Mouse (Mus musculus) intestine, embryonic 16.5 days (tissue): Measurements from ENCODE around the gene Adssl1. TPM values are rescaled to one million over a fixed set of nuclear protein-coding genes. Genes with fewer than 3 reads are reported as not detected.

ENCODE experiments used
- ATAC-seq: fragments of 200-750 bp; cut with Nextera tagmentation; 2 replicates; pipeline ENCODE4 v1.8.0; 2017; ENCODE audit warnings: moderate TSS enrichment, moderate library complexity
- H3K27ac ChIP-seq: fragments of 300-500 bp; sonication (generic); 2 replicates; pipeline ENCODE4 v1.5.1; 2014; ENCODE audit warnings: mild to moderate bottlenecking, low read length
- H3K27me3 ChIP-seq: fragments of 300-500 bp; sonication (generic); replicated peaks from 2 replicates; pipeline ENCODE4 v1.6.1; 2014; ENCODE audit warnings: low read length, control low read depth, mixed read lengths; ENCODE audit not compliant: control insufficient read depth, insufficient read depth
- H3K36me3 ChIP-seq: fragments of 300-500 bp; sonication (generic); 2 replicates; pipeline ENCODE4 v1.6.1; 2014; ENCODE audit warnings: low read length, control low read depth; ENCODE audit not compliant: control insufficient read depth, insufficient read depth
- H3K4me1 ChIP-seq: fragments of 300-500 bp; sonication (generic); 2 replicates; pipeline ENCODE4 v1.6.1; 2014; ENCODE audit warnings: low read length, control low read depth, mixed read lengths; ENCODE audit not compliant: control insufficient read depth, insufficient read depth
- H3K4me2 ChIP-seq: fragments of 300-500 bp; sonication (generic); 2 replicates; pipeline ENCODE4 v1.6.1; 2014; ENCODE audit warnings: low read depth, low read length, control low read depth
- H3K4me3 ChIP-seq: fragments of 300-500 bp; sonication (generic); 2 replicates; pipeline ENCODE4 v1.5.1; 2014; ENCODE audit warnings: mild to moderate bottlenecking, low read length
- H3K9ac ChIP-seq: fragments of 300-500 bp; sonication (generic); 2 replicates; pipeline ENCODE4 v1.6.1; 2014; ENCODE audit warnings: low read depth, low read length
- H3K9me3 ChIP-seq: fragments of 300-500 bp; sonication (generic); 2 replicates; pipeline ENCODE4 v1.6.1; 2016; ENCODE audit warnings: low read length, control low read depth; ENCODE audit not compliant: control insufficient read depth
- WGBS: fragments of 180-500 bp; shearing (Covaris S2); extraction: QIAGEN DNeasy Blood & Tissue Kit; methylation state at CpG from one replicate; pipeline ENCODE4 v1.1.7; 2014; 5-methylcytosine and 5-hydroxymethylcytosine counted together
- polyA plus RNA-seq: library from polyadenylated mRNA; unstranded; fragments of >200 nt; fragmentation: Nextera tagmentation; extraction: Ambion mirVana; gene quantifications from 2 replicates; pipeline ENCODE4 v1.2.1, GENCODE M21; 2015

Gene Adssl1
- polyA plus RNA-seq, 1 experiment from 2014 or later = 2.7 TPM

DNA sequence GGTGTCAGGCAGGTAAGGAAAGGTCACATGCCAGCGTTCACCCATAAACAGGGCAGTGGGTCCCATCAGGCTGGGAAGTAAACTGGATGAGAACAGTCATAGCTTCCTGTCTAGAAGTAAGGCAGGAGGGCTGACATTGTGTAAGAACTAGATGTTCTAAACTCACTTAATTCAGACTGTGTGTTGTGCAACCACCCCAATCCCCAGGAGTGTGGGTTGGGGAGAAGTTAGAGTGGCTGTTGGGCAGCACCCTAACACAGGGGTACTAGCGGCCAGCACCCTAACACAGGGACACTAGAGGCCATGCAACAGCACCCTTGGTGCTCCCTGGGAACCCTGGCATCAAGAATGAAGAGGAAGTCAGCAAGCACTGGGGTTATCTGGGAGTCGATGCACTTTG lies 38.7 kb upstream of the Adssl1 start:
- H3K4me3 ChIP-seq = no peak overlapping the region
- no peak overlapping the region for H3K9ac ChIP-seq
- H3K27ac ChIP-seq = no peak overlapping the region
- no peaks in the 10 kb centered on the region for H3K27me3 ChIP-seq
- no peak for ATAC-seq
- no peak overlapping the region for H3K4me2 ChIP-seq
- no peaks in the 10 kb centered on the region for H3K36me3 ChIP-seq
- peaks cover 51% of the 10 kb centered on the region for H3K4me1 ChIP-seq
- H3K9me3 ChIP-seq = no peaks in the 10 kb centered on the region
- WGBS = 80% methylated on average over 3 of the region's 3 CpGs

DNA sequence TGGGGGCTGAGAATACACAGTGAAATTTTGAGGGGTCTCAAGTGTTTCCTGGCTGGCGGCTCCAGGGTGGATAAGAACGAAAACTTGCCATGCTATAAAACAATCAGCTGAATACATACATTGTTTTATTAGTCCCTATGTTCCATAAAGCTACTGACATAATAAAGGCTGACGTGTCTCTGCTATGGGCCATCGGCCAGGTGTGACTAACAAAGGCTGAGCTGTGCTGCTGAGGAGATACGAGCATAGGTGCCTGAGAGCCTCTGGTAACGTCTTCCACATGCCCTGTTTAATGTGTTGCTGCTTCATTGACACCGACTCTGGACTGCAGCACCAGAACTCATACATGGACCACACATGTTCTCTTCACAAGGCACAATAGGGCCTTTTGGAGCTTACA lies 34.9 kb upstream of the Adssl1 start:
- peaks cover 42% of the 10 kb centered on the region for H3K4me1 ChIP-seq
- H3K27me3 ChIP-seq = no peaks in the 10 kb centered on the region
- 52% methylated on average over 7 of the region's 7 CpGs for WGBS
- ATAC-seq = peak; percentile 54
- no peak overlapping the region for H3K4me3 ChIP-seq
- no peak overlapping the region for H3K4me2 ChIP-seq
- H3K27ac ChIP-seq = peak overlapping the region; percentile 3; the same call in 1 of the 2 replicates
- H3K9ac ChIP-seq = no peak overlapping the region
- no peaks in the 10 kb centered on the region for H3K9me3 ChIP-seq
- no peaks in the 10 kb centered on the region for H3K36me3 ChIP-seq

DNA sequence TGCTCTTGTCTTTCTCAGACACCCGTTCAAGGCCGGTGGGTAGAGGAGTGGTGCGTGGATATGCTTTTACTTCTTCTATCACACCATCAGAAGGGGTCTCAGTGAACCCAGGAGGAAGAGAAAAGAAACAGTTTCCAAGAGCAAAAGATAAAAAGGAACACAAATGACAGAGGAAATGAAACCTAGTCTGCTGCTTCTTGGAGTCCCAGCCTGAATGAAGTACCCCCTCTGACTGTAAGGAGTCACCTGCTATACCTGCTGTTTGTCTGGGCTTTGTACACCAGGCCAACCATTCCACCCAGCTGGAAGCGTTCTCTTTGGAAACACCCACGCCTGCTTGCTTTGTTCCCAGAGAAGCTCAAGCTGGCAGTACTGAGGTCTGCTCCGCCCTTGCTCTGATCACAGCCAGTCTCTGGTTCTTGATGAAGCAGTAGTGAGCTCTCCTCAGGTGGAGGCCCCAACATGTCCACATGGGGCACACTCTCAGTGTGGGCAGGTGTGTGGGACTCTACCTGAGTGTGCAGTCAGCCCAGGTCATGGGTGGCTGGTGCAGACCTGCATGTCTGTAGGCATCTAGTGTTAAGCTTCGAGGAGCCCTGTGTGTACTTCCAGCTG lies 33.8 kb upstream of the Adssl1 start:
- no peaks in the 10 kb centered on the region for H3K27me3 ChIP-seq
- no peaks in the 10 kb centered on the region for H3K36me3 ChIP-seq
- H3K9me3 ChIP-seq = no peaks in the 10 kb centered on the region
- no peak overlapping the region for H3K9ac ChIP-seq
- no peak overlapping the region for H3K4me2 ChIP-seq
- no peak overlapping the region for H3K27ac ChIP-seq
- peak; percentile 8; the same call in 1 of the 2 replicates for ATAC-seq
- H3K4me3 ChIP-seq = no peak overlapping the region
- H3K4me1 ChIP-seq = peaks cover 41% of the 10 kb centered on the region
- WGBS = 78% methylated on average over 7 of the region's 7 CpGs

DNA sequence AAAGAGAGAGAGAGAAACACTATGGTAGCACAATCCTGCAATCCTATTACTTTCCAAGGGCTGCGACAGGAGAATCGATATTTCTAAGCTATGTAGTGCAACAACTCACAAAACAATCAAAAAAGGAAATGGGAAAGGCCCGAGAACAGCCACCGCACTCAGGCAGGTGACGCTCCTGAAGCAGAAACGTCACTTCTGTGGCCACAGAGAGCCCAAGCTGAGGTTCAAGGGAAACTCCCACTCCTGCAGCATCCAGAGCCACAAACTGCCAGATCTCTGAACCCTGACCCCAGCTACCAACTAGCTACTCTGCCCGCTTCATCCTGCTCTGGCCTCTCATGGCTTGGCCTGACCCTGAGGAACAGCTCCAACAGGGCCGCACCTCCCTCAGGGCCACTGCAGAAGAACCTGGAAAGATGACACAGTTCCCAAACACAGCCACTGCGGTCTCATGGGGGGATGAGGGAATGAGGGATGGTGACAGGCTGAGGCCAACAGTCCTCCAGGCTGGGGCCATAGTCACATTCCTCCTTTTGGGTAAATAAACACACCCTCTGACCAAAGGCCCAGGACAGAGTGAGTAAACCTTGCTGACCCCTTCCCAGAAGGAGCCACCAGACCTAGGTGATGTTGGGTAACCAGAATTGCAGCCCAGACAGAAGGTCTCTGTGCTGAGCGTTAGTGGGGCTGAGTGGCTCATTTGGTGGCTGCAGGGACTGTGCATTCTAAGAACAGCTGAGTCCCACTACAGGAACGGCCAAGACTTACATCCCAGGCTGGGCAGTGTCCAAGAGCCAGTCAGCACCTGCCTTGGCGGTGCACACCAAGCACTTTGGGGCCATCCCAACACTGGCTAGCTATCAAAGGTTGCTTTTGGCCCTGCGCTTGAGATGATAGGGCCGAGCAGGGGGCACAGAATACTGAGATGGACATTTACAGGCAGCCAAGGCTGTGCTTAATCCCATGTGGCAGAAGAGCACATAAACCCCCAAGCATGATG lies 32.4 kb upstream of the Adssl1 start:
- 0 out of 2 replicates have a peak, but pooled peaks have one; percentile 2 for ATAC-seq
- Histone ChIP-seq H3K36me3 (no peaks in the 10 kb centered on the region), H3K9ac (no peak overlapping the region; the same call in 1 of the 2 replicates), H3K27ac (no peak overlapping the region), H3K4me3 (no peak overlapping the region), H3K4me1 (peaks cover 41% of the 10 kb centered on the region), H3K9me3 (no peaks in the 10 kb centered on the region), H3K4me2 (no peak overlapping the region), H3K27me3 (no peaks in the 10 kb centered on the region)
- 61% methylated on average over 14 of the region's 14 CpGs for WGBS

DNA sequence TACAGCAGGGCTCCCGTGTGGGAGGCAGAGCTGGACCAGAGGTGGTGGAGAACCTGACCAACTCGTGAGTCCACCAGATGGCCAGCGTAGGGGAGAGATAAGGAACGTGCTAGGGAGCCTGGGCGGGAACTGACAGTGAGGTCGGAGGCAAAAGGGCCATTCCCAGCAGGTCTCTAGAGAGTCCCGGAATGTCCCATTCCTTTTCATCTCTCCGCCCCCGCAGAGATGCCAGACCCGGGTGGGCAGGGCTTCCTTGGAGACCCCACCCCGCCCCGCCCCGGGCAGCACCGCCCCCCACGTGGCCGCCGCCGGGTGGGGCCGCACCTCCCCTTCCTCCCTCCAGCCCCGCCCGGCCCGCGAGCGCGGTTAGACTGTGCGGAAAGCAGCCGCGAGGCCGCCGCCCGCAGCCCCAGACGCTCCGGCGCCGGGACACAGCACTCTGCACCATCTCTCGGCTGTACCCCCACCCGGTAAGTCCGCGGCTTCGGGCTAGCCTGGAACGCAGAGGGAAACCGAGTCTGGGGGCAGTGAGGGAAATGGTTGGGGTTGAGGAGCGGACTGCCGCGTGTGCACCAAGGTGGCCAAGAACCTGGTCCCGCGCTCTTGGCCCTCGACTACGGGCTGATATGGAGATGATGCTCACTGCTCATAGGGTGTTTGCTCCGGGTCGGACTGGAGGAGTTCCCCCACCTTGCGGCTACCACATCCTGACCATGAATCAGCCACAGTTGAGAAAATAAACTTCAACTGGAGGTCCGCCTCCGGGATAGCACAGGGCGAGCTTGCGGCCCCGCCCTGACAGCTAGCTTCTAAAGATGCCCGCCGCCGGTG lies 31.2 kb upstream of the Adssl1 start, which contains the start of gene Inf2:
Gene Inf2, plus strand, starts transcription at position 359 of the 831 bp plus-strand sequence.
- H3K9ac ChIP-seq = peak within 1 kb of the TSS; percentile 77
- no peaks in the 10 kb centered on the region for H3K27me3 ChIP-seq
- peak within 1 kb of the TSS; percentile 64 for H3K4me3 ChIP-seq
- H3K4me2 ChIP-seq = peak within 1 kb of the TSS; percentile 98
- peaks cover 44% of the 10 kb centered on the region for H3K4me1 ChIP-seq
- no peak within 1 kb of the TSS for H3K27ac ChIP-seq
- no peaks in the 10 kb centered on the region for H3K36me3 ChIP-seq
- peak; percentile 88 for ATAC-seq
- WGBS = under 1% methylated on average over 59 of the region's 60 CpGs
- no peaks in the 10 kb centered on the region for H3K9me3 ChIP-seq

DNA sequence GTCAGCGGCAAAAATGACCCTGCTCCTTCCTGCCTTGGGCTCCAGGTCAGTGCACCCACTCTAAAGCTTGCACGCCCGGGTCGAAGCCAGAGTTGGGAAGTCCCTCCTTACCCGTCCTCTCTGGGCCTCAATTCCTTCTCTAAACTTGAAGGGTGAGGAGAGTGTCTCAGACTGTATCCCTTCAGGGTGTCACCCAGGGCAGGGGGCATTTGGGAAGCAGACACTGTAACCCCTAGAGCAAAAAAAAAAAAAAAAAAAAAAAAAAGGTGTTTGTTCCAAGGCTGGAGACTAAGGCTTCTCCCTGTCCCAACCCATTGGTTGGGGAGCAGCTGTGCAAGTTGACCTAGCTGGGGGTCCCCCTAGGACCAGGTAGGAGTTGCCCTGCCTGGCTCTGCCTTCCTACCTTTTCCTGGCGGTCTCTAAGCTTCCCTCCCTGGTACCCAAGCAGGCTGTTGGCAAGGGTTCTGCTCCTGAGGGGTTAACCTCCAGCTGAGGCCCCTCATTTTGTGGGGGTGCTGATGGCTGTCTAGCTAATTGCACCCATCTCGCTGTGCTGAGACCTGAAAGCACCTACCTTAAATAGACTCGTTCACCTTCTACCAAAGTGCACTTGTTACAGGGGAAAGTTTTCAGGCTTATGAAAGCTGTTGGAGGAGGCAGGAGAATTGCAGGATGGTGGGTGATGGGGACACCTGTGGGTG lies 30.2 kb upstream of the Adssl1 start:
- no peak for ATAC-seq
- no peaks in the 10 kb centered on the region for H3K9me3 ChIP-seq
- no peaks in the 10 kb centered on the region for H3K36me3 ChIP-seq
- H3K4me1 ChIP-seq = peaks cover 51% of the 10 kb centered on the region
- H3K4me3 ChIP-seq = peak overlapping the region; percentile 64
- H3K4me2 ChIP-seq = peak overlapping the region; percentile 98
- no peaks in the 10 kb centered on the region for H3K27me3 ChIP-seq
- 58% methylated on average over 8 of the region's 8 CpGs for WGBS
- H3K9ac ChIP-seq = peak overlapping the region; percentile 77
- H3K27ac ChIP-seq = no peak overlapping the region

DNA sequence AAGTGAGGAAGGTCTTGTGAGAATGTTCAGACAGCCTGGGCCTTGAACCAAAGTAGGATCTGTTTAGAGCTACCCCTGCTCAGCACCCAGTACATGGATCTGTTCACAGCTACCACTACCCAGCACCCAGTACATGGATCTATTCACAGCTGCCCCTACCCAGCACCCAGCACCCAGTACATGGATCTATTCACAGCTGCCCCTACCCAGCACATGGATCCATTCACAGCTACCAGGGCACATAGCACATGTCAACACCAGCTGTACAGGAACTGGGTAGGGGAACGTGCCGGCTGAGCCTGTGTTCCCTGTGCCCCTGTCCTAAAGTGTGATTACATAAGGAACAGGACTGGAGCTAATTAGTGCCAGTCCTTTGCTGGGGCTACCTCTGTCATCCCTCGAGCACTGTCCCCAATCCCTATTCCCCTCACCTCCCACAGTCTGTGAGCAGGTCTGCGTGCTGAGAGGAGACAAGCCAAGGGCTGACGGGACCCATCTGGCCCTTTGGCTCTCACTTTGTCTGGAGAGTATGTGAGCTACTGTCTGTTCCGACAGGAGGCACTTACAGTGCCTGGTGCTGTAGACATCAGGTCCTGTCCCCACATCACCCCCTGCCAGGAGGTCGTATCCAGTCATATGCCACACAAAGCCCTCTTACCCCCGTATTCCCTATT lies 29.1 kb upstream of the Adssl1 start:
- WGBS = 79% methylated on average over 8 of the region's 8 CpGs
- H3K4me1 ChIP-seq = peaks cover 55% of the 10 kb centered on the region
- no peak overlapping the region for H3K27ac ChIP-seq
- no peaks in the 10 kb centered on the region for H3K27me3 ChIP-seq
- no peak for ATAC-seq
- H3K36me3 ChIP-seq = no peaks in the 10 kb centered on the region
- no peaks in the 10 kb centered on the region for H3K9me3 ChIP-seq
- no peak overlapping the region for H3K4me2 ChIP-seq
- H3K4me3 ChIP-seq = no peak overlapping the region
- no peak overlapping the region for H3K9ac ChIP-seq

DNA sequence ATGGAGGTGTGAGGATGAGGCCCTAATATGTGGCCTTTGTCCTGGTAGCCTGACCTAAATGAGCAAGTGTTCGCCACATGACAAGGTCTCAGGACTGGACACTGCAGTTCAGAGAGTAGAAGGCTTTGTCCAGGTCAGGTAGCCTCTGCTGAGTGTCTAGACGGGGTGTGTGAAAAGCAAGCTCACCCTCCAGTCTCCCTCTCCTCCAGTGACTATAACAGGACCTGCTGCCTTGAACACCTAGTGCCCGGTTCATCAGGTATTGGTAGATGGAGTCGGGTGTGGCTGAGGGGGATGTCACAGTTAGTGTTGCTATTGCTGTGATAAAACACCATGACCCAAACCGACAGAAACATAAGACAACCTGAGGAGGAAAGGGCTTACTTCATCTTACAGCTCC lies 28.6 kb upstream of the Adssl1 start:
- no peaks in the 10 kb centered on the region for H3K27me3 ChIP-seq
- H3K4me2 ChIP-seq = no peak overlapping the region
- H3K36me3 ChIP-seq = no peaks in the 10 kb centered on the region
- WGBS = 93% methylated on average over 5 of the region's 5 CpGs
- H3K27ac ChIP-seq = no peak overlapping the region
- no peak overlapping the region for H3K9ac ChIP-seq
- no peak overlapping the region for H3K4me3 ChIP-seq
- peaks cover 51% of the 10 kb centered on the region for H3K4me1 ChIP-seq
- no peaks in the 10 kb centered on the region for H3K9me3 ChIP-seq
- no peak for ATAC-seq
